Mouse (Mus musculus) bone marrow macrophage, adult 2 months (primary cell): ENCODE data around the gene Lrrtm3.

Experiments used
- CTCF ChIP-seq: IDR thresholded peaks from 2 replicates; pipeline ENCODE4 v1.5.1; 2012; ENCODE audit warnings: low read depth, mild to moderate bottlenecking, low read length, moderate library complexity
- POLR2A ChIP-seq: IDR thresholded peaks from 2 replicates; pipeline ENCODE4 v1.6.1; 2012; ENCODE audit warnings: mild to moderate bottlenecking, low read depth, low read length, borderline replicate concordance

- TF ChIP-seq CTCF (no peak), POLR2A (no peak)
Observed at GRCm38 (mm10) chr10:64049946-64050345, 40.1 kb downstream of the Lrrtm3 start.
